Comparison of ENCODE assay signal across 10 mouse cellular contexts in the genomic region with DNA sequence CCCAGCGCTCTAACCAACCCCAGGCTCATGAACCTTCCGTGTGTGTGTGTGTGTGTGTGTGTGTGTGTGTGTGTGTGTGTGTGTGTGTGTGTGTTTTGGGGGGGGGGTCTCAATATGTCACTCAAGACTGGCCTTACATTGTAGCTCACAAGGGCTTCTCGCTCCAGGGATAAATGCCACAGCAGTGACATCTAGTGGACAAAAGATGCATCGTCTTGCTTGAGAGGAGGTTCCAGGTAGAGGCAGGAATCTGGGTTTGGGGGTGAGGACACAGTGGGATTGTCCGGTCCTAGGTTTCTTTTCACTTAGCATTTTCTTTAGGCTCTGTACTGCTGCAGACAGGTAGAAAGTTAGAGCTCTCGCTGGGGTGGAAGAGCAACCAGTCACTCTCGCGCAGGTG.
DNase-seq lines count a peak whose midpoint lies in the region; ATAC-seq and TF ChIP-seq lines count a peak whose summit lies in the region.
"Had no signal": no experiment of that assay in that cellular context is flagged by ENCODE, and none has a peak within 500 bp of the region (broad histone marks: within the 10 kb centered on the region; RNA-seq: fewer than 3 reads in every experiment).

No protein-coding gene starts in this region.

- H3K9me3 ChIP-seq in intestine, embryonic 14.5 days (ENCODE audit: control insufficient read depth, low read length), result no peaks in the 10 kb centered on the region
- H3K9me3 ChIP-seq in intestine, embryonic 16.5 days (ENCODE audit: control insufficient read depth, low read length), result no peaks in the 10 kb centered on the region
- H3K9me3 ChIP-seq in E14TG2a.4 (ENCODE audit: low read length), result no peaks in the 10 kb centered on the region
- H3K9me3 ChIP-seq in forebrain, embryonic 14.5 days (replicated peaks; ENCODE audit: control insufficient read depth, low read length), result no peaks in the 10 kb centered on the region
- H3K9me3 ChIP-seq in midbrain, postnatal 0 days (ENCODE audit: low read length), result no peaks in the 10 kb centered on the region
- H3K9me3 ChIP-seq: midbrain, embryonic 12.5 days had no signal

- 0 out of 2 replicates have a peak, but pooled peaks cover 3% of the 10 kb centered on the region for H3K27me3 ChIP-seq in intestine, embryonic 14.5 days (replicated peaks; ENCODE audit: control insufficient read depth, insufficient read depth, low read length)
- H3K27me3 ChIP-seq in intestine, embryonic 16.5 days (replicated peaks; ENCODE audit: control insufficient read depth, insufficient read depth, low read length), result no peaks in the 10 kb centered on the region
- no peaks in the 10 kb centered on the region for H3K27me3 ChIP-seq in E14TG2a.4 (ENCODE audit: insufficient read depth, low read length)
- no peaks in the 10 kb centered on the region for H3K27me3 ChIP-seq in forebrain, embryonic 14.5 days (replicated peaks; ENCODE audit: control insufficient read depth, insufficient read depth, low read length)
- H3K27me3 ChIP-seq in midbrain, postnatal 0 days (ENCODE audit: insufficient read depth, low read length), result no peaks in the 10 kb centered on the region

- peak; percentile 74 for DNase-seq in intestine, embryonic 14.5 days (ENCODE audit: low spot score)
- DNase-seq in adrenal gland, postnatal 25 days, result peak; percentile 18
- peak; percentile 76 for DNase-seq in forebrain, embryonic 14.5 days (ENCODE audit: low spot score)
- peak; percentile 43 to 70 for DNase-seq in left cerebral cortex, postnatal 14 days (ENCODE audit: low spot score in 2 of 2)
- DNase-seq in midbrain, postnatal 0 days (ENCODE audit: low spot score), result peak; percentile 72

- WGBS in intestine, embryonic 14.5 days, result 27% methylated on average over 8 of the region's 8 CpGs
- 25% methylated on average over 8 of the region's 8 CpGs for WGBS in intestine, embryonic 16.5 days
- 20% methylated on average over 8 of the region's 8 CpGs for WGBS in forebrain, embryonic 14.5 days
- 31% methylated on average over 8 of the region's 8 CpGs for WGBS in midbrain, postnatal 0 days

- H3K4me3 ChIP-seq in intestine, embryonic 14.5 days (ENCODE audit: low read depth, low read length), result no peak overlapping the region
- no peak overlapping the region for H3K4me3 ChIP-seq in intestine, embryonic 16.5 days (ENCODE audit: low read length)
- no peak overlapping the region for H3K4me3 ChIP-seq in E14TG2a.4 (replicated peaks; ENCODE audit: low read length)
- no peak overlapping the region for H3K4me3 ChIP-seq in forebrain, embryonic 14.5 days (ENCODE audit: low read depth, low read length)
- H3K4me3 ChIP-seq in midbrain, postnatal 0 days (ENCODE audit: low read depth, low read length), result no peak overlapping the region
- H3K4me3 ChIP-seq: erythroblast, embryonic 14.5 days; midbrain, embryonic 12.5 days had no signal

- intact Hi-C loops in left cerebral cortex, postnatal 14 days (cut with DNase I), result no loop called here

- ATAC-seq in intestine, embryonic 14.5 days (replicated peaks; ENCODE audit: low FRiP score, low TSS enrichment, low read depth), result 0 out of 2 replicates have a peak, but pooled peaks have one; percentile 45
- ATAC-seq in intestine, embryonic 16.5 days, result no peak
- ATAC-seq in forebrain, embryonic 14.5 days, result peak; percentile 25; the same call in 1 of the 2 replicates
- no peak for ATAC-seq in midbrain, postnatal 0 days (ENCODE audit: low FRiP score)
- no peak for ATAC-seq in monocyte, adult 5-6 weeks (replicated peaks; ENCODE audit: insufficient number of reproducible peaks, low FRiP score, low TSS enrichment, poor library complexity, severe bottlenecking)

- peak; percentile 81 for TF ChIP-seq CTCF in E14TG2a.4 (conservative IDR thresholded peaks at IDR 0.05; ENCODE audit: low read length)
- peak; percentile 95 for TF ChIP-seq CTCF in midbrain, postnatal 0 days (IDR thresholded peaks at IDR 0.05)

- H3K36me3 ChIP-seq in intestine, embryonic 14.5 days (ENCODE audit: control insufficient read depth, insufficient read depth, low read length), result no peaks in the 10 kb centered on the region
- H3K36me3 ChIP-seq in intestine, embryonic 16.5 days (ENCODE audit: control insufficient read depth, insufficient read depth, low read length), result no peaks in the 10 kb centered on the region
- H3K36me3 ChIP-seq in E14TG2a.4 (ENCODE audit: insufficient read depth, low read length), result no peaks in the 10 kb centered on the region
- H3K36me3 ChIP-seq in forebrain, embryonic 14.5 days (ENCODE audit: control insufficient read depth, insufficient read depth, low read length), result no peaks in the 10 kb centered on the region
- H3K36me3 ChIP-seq in midbrain, postnatal 0 days (ENCODE audit: insufficient read depth, low read length), result no peaks in the 10 kb centered on the region
- H3K36me3 ChIP-seq: midbrain, embryonic 12.5 days had no signal

- H3K4me2 ChIP-seq in intestine, embryonic 14.5 days (ENCODE audit: low read length), result no peak overlapping the region
- no peak overlapping the region for H3K4me2 ChIP-seq in intestine, embryonic 16.5 days (ENCODE audit: low read depth, low read length)
- no peak overlapping the region for H3K4me2 ChIP-seq in forebrain, embryonic 14.5 days (ENCODE audit: low read length)
- no peak overlapping the region for H3K4me2 ChIP-seq in midbrain, postnatal 0 days (ENCODE audit: low read depth, low read length, poor library complexity, severe bottlenecking)
- H3K4me2 ChIP-seq: midbrain, embryonic 12.5 days had no signal

- no peak overlapping the region for H3K27ac ChIP-seq in intestine, embryonic 14.5 days (ENCODE audit: low read depth)
- no peak overlapping the region for H3K27ac ChIP-seq in intestine, embryonic 16.5 days (ENCODE audit: low read length)
- no peak overlapping the region for H3K27ac ChIP-seq in forebrain, embryonic 14.5 days (ENCODE audit: low read depth, low read length)
- H3K27ac ChIP-seq in midbrain, postnatal 0 days (ENCODE audit: low read depth, low read length), result no peak overlapping the region
- H3K27ac ChIP-seq: midbrain, embryonic 12.5 days had no signal

- no peaks in the 10 kb centered on the region for H3K4me1 ChIP-seq in intestine, embryonic 14.5 days (replicated peaks; ENCODE audit: control insufficient read depth, insufficient read depth, low read length)
- H3K4me1 ChIP-seq in intestine, embryonic 16.5 days (ENCODE audit: control insufficient read depth, insufficient read depth, low read length), result no peaks in the 10 kb centered on the region
- H3K4me1 ChIP-seq in E14TG2a.4 (replicated peaks; ENCODE audit: low read depth, low read length), result peaks cover 7% of the 10 kb centered on the region
- no peaks in the 10 kb centered on the region for H3K4me1 ChIP-seq in forebrain, embryonic 14.5 days (ENCODE audit: control insufficient read depth, insufficient read depth, low read length)
- no peaks in the 10 kb centered on the region for H3K4me1 ChIP-seq in midbrain, postnatal 0 days (ENCODE audit: insufficient read depth, low read length)
- H3K4me1 ChIP-seq: midbrain, embryonic 12.5 days had no signal

- no peak overlapping the region for H3K9ac ChIP-seq in intestine, embryonic 14.5 days (ENCODE audit: low read length)
- H3K9ac ChIP-seq in intestine, embryonic 16.5 days (ENCODE audit: low read depth, low read length), result no peak overlapping the region
- no peak overlapping the region for H3K9ac ChIP-seq in forebrain, embryonic 14.5 days (ENCODE audit: low read length)
- H3K9ac ChIP-seq in midbrain, postnatal 0 days (replicated peaks; ENCODE audit: low read length, poor library complexity, severe bottlenecking), result no peak overlapping the region
- H3K9ac ChIP-seq: midbrain, embryonic 12.5 days had no signal

Comparison
In these comparisons a context has a peak if more than half of its experiments do, and no peak if none do; other contexts are left out.
1. ATAC-seq: peak in intestine, embryonic 14.5 days (single experiment) and forebrain, embryonic 14.5 days (single experiment); none in intestine, embryonic 16.5 days (single experiment), midbrain, postnatal 0 days (single experiment) and monocyte, adult 5-6 weeks (single experiment).
2. DNase-seq: peak in every context shown above with its lines; median percentile 76 in forebrain, embryonic 14.5 days; 74 in intestine, embryonic 14.5 days; 72 in midbrain, postnatal 0 days; 56 in left cerebral cortex, postnatal 14 days; 18 in adrenal gland, postnatal 25 days.